Mouse (Mus musculus): ENCODE results near the gene Hs6st3.

Hs6st3 gene

GRCm38 (mm10) chr14:119667421-119667820 is 529.3 kb downstream of the Hs6st3 start:
- no peak for DNase-seq

- DNase-seq, result peak; percentile 87
These were observed 532.9 kb downstream of the Hs6st3 start for GRCm38 (mm10) chr14:119670836-119671587.

GRCm38 (mm10) chr14:119678574-119678973 is 540.4 kb downstream of the Hs6st3 start:
- no peak for DNase-seq

GRCm38 (mm10) chr14:119680052-119680451 is 541.9 kb downstream of the Hs6st3 start:
- no peak for DNase-seq

- DNase-seq, result no peak
These were observed 549.7 kb downstream of the Hs6st3 start for GRCm38 (mm10) chr14:119687885-119688284.

- DNase-seq, result peak; percentile 30
These were observed 561.8 kb downstream of the Hs6st3 start for GRCm38 (mm10) chr14:119699982-119700381.

GRCm38 (mm10) chr14:119714712-119715111 is 576.6 kb downstream of the Hs6st3 start:
- no peak for DNase-seq

- peak; percentile 48 for DNase-seq
These were observed 579.2 kb downstream of the Hs6st3 start for GRCm38 (mm10) chr14:119717323-119717722.

GRCm38 (mm10) chr14:119725102-119725501 is 587.0 kb downstream of the Hs6st3 start:
- DNase-seq, result peak; percentile 44

GRCm38 (mm10) chr14:119731436-119732080 is 593.4 kb downstream of the Hs6st3 start:
- DNase-seq, result no peak

GRCm38 (mm10) chr14:119732219-119732618 is 594.1 kb downstream of the Hs6st3 start:
- DNase-seq, result peak; percentile 66

GRCm38 (mm10) chr14:119737408-119737961 is 599.3 kb downstream of the Hs6st3 start:
- peak; percentile 36 for DNase-seq

- DNase-seq, result peak; percentile 52
These were observed 603.6 kb downstream of the Hs6st3 start for GRCm38 (mm10) chr14:119741791-119742190.

- DNase-seq, result no peak
These were observed 623.2 kb downstream of the Hs6st3 start for GRCm38 (mm10) chr14:119761376-119761775.

- DNase-seq, result no peak
These were observed 633.9 kb downstream of the Hs6st3 start for GRCm38 (mm10) chr14:119772040-119772439.

GRCm38 (mm10) chr14:119776261-119776660 is 638.1 kb downstream of the Hs6st3 start:
- no peak for DNase-seq

GRCm38 (mm10) chr14:119779982-119780588 is 641.9 kb downstream of the Hs6st3 start:
- DNase-seq, result no peak

- DNase-seq, result no peak
These were observed 643.0 kb downstream of the Hs6st3 start for GRCm38 (mm10) chr14:119781111-119781510.

GRCm38 (mm10) chr14:119789457-119789856 is 651.3 kb downstream of the Hs6st3 start:
- DNase-seq, result peak; percentile 66

GRCm38 (mm10) chr14:119797172-119797850 is 659.2 kb downstream of the Hs6st3 start:
- peak; percentile 34 for DNase-seq

GRCm38 (mm10) chr14:119798561-119798960 is 660.4 kb downstream of the Hs6st3 start:
- peak; percentile 60 for DNase-seq

- DNase-seq, result peak; percentile 67
These were observed 662.7 kb downstream of the Hs6st3 start for GRCm38 (mm10) chr14:119800856-119801255.

- no peak for DNase-seq
These were observed 675.8 kb downstream of the Hs6st3 start for GRCm38 (mm10) chr14:119813898-119814297.

Data from heart, adult 11 months (tissue).